9 mouse cellular contexts compared by ENCODE assay signal in the genomic region with DNA sequence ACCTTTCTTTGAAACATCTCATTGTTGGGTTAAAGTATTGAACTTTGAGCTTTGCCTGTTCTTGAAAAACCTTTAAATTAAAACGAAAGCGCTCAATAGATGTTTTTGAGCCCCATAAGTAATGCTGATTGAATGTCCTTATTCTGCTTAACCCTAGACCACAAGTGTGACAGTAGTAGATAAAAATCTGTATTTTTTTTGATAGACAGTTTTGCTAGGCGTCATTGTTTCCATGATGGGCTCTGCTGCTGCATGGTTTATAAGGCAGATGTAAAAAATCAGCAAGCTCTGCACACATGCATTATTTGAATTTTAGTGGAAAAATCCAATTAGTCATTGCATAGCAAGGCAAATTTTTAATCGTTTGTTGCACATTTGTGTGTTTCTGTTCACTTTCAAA. TPM values are rescaled to one million over a fixed set of nuclear protein-coding genes. Genes with fewer than 3 reads are reported as not detected.
DNase-seq lines count a peak whose midpoint lies in the region; ATAC-seq lines count a peak whose summit lies in the region.
"Had no signal": no experiment of that assay in that cellular context is flagged by ENCODE, and none has a peak within 500 bp of the region (broad histone marks: within the 10 kb centered on the region; RNA-seq: fewer than 3 reads in every experiment).

No protein-coding gene starts in this region.

- WGBS in lung, embryonic 15.5 days = 48% methylated on average over 4 of the region's 4 CpGs
- 59% methylated on average over 4 of the region's 4 CpGs for WGBS in forebrain, embryonic 11.5 days
- WGBS in limb, embryonic 15.5 days = 53% methylated on average over 4 of the region's 4 CpGs
- WGBS in stomach, embryonic 15.5 days = 61% methylated on average over 4 of the region's 4 CpGs

- no peaks in the 10 kb centered on the region for H3K27me3 ChIP-seq in lung, embryonic 15.5 days
- H3K27me3 ChIP-seq in forebrain, embryonic 11.5 days (ENCODE audit: control insufficient read depth, insufficient read depth, low read length) = no peaks in the 10 kb centered on the region
- H3K27me3 ChIP-seq in limb, embryonic 15.5 days = no peaks in the 10 kb centered on the region
- no peaks in the 10 kb centered on the region for H3K27me3 ChIP-seq in stomach, embryonic 15.5 days (replicated peaks)

- peak overlapping the region; percentile 62 for H3K4me2 ChIP-seq in lung, embryonic 15.5 days
- peak overlapping the region; percentile 47 for H3K4me2 ChIP-seq in forebrain, embryonic 11.5 days (ENCODE audit: low read depth, low read length, severe bottlenecking)
- peak overlapping the region; percentile 47 for H3K4me2 ChIP-seq in limb, embryonic 15.5 days
- H3K4me2 ChIP-seq in stomach, embryonic 15.5 days = peak overlapping the region; percentile 50

- intact Hi-C loops in left cerebral cortex, postnatal 4 days (cut with DNase I) = no loop called here

- no peak overlapping the region for H3K27ac ChIP-seq in lung, embryonic 15.5 days
- H3K27ac ChIP-seq in forebrain, embryonic 11.5 days (ENCODE audit: low read depth, low read length) = no peak overlapping the region
- no peak overlapping the region for H3K27ac ChIP-seq in limb, embryonic 15.5 days
- no peak overlapping the region for H3K27ac ChIP-seq in stomach, embryonic 15.5 days

- DNase-seq in lung, postnatal 14 days = no peak
- DNase-seq in forebrain, embryonic 11.5 days (ENCODE audit: low spot score) = no peak
- no peak for DNase-seq in right cerebral cortex, postnatal 14 days
- DNase-seq in left cerebral cortex, postnatal 4 days = no peak
- no peak for DNase-seq in adrenal gland, postnatal 4 days (ENCODE audit: low spot score in 2 of 2)
- DNase-seq: adrenal gland, adult 2 months had no signal

- ATAC-seq in lung, embryonic 15.5 days (ENCODE audit: borderline replicate concordance, extremely low read depth, low FRiP score, low TSS enrichment) = no peak
- no peak for ATAC-seq in forebrain, embryonic 11.5 days (replicated peaks; ENCODE audit: low FRiP score)
- no peak for ATAC-seq in limb, embryonic 15.5 days (ENCODE audit: insufficient number of reproducible peaks, low FRiP score, low TSS enrichment, low read depth)
- ATAC-seq in stomach, embryonic 15.5 days (ENCODE audit: insufficient read depth, low FRiP score, low read depth) = no peak

- H3K9me3 ChIP-seq in lung, embryonic 15.5 days = no peaks in the 10 kb centered on the region
- H3K9me3 ChIP-seq in forebrain, embryonic 11.5 days (ENCODE audit: control insufficient read depth, low read length) = no peaks in the 10 kb centered on the region
- H3K9me3 ChIP-seq in limb, embryonic 15.5 days = no peaks in the 10 kb centered on the region
- no peaks in the 10 kb centered on the region for H3K9me3 ChIP-seq in stomach, embryonic 15.5 days

- peak overlapping the region; percentile 68 for H3K4me3 ChIP-seq in lung, embryonic 15.5 days
- H3K4me3 ChIP-seq in forebrain, embryonic 11.5 days (ENCODE audit: low read depth, low read length) = peak overlapping the region; percentile 56
- H3K4me3 ChIP-seq in limb, embryonic 15.5 days = peak overlapping the region; percentile 61
- peak overlapping the region; percentile 65; the same call in 1 of the 2 replicates for H3K4me3 ChIP-seq in stomach, embryonic 15.5 days (replicated peaks)

- H3K4me1 ChIP-seq in lung, embryonic 15.5 days = no peaks in the 10 kb centered on the region
- no peaks in the 10 kb centered on the region for H3K4me1 ChIP-seq in forebrain, embryonic 11.5 days (replicated peaks; ENCODE audit: control insufficient read depth, insufficient read depth, low read length)
- no peaks in the 10 kb centered on the region for H3K4me1 ChIP-seq in limb, embryonic 15.5 days
- H3K4me1 ChIP-seq in stomach, embryonic 15.5 days = no peaks in the 10 kb centered on the region

- no peaks in the 10 kb centered on the region for H3K36me3 ChIP-seq in lung, embryonic 15.5 days
- no peaks in the 10 kb centered on the region for H3K36me3 ChIP-seq in forebrain, embryonic 11.5 days (ENCODE audit: control insufficient read depth, insufficient read depth, low read length)
- H3K36me3 ChIP-seq in limb, embryonic 15.5 days = no peaks in the 10 kb centered on the region
- H3K36me3 ChIP-seq in stomach, embryonic 15.5 days = no peaks in the 10 kb centered on the region

- H3K9ac ChIP-seq in lung, embryonic 15.5 days = no peak overlapping the region
- peak overlapping the region; percentile 65 for H3K9ac ChIP-seq in forebrain, embryonic 11.5 days (ENCODE audit: low read length)
- H3K9ac ChIP-seq in limb, embryonic 15.5 days = no peak overlapping the region
- no peak overlapping the region for H3K9ac ChIP-seq in stomach, embryonic 15.5 days

RNA-seq across cellular contexts. Expression of gene Phf6, which starts 1.8 kb away (rescaled TPM):
- 40.4 and 42.0 TPM in 2 replicates for polyA plus RNA-seq in lung, embryonic 15.5 days (2015; fragmentation: Nextera tagmentation; extraction: Ambion mirVana)
- 114 and 127 TPM in 2 replicates for polyA plus RNA-seq in forebrain, embryonic 11.5 days (2014; fragmentation: Nextera tagmentation; extraction: Ambion mirVana)
- polyA plus RNA-seq in limb, embryonic 15.5 days (2015; fragmentation: Nextera tagmentation; extraction: Ambion mirVana) = 31.3 and 35.8 TPM in 2 replicates
- 26.4 and 30.4 TPM in 2 replicates for polyA plus RNA-seq in stomach, embryonic 15.5 days (2015; fragmentation: Nextera tagmentation; extraction: Ambion mirVana)
- 10 to 100 TPM; 36.1 to 42.4 TPM for total RNA-seq in left cerebral cortex, postnatal 4 days (2021)
- total RNA-seq in adrenal gland, postnatal 4 days (2021) = 10 to 100 TPM; 17.8 to 17.9 TPM
